Mouse (Mus musculus) ES-Bruce4 (cell line): Measurements from ENCODE around the gene Spsb2.

Experiments used
- CTCF ChIP-seq: IDR thresholded peaks from one replicate; pipeline ENCODE4 v1.8.1; 2011; ENCODE audit warnings: low read depth, low read length
- POLR2A ChIP-seq: IDR thresholded peaks from one replicate; pipeline ENCODE4 v1.8.1; 2011; ENCODE audit warnings: low read length; ENCODE audit not compliant: insufficient read depth

GRCm38 (mm10) chr6:124769101-124769765, 39.2 kb upstream of the Spsb2 start, which contains the start of gene Eno2:
- no peak for TF ChIP-seq POLR2A
- no peak for TF ChIP-seq CTCF
